Mouse (Mus musculus): ENCODE measurements around the gene Prps1.
A peak's percentile ranks its signal among the peaks of the same experiment; 100 is the strongest.
"Not testable (repeated sequence)": the region's sequence is repeated elsewhere in the genome, so short reads cannot be mapped to it uniquely, and the experiment has no call there.

Gene Prps1

GRCm38 (mm10) chrX:140456279-140456731 lies at the start of gene Prps1:
Prps1 (plus strand) TSS chrX:140456613.
- peak; percentile 74 to 80 for DNase-seq (ENCODE audit: low spot score in 2 of 2)

- DNase-seq (ENCODE audit: low spot score in 2 of 2) = no peak
Observed at GRCm38 (mm10) chrX:140407593-140407992, 48.8 kb upstream of the Prps1 start.

GRCm38 (mm10) chrX:140418467-140418866 lies 37.9 kb upstream of the Prps1 start:
- DNase-seq (ENCODE audit: low spot score in 2 of 2) = no peak

- DNase-seq (ENCODE audit: low spot score in 2 of 2) = no peak
Observed at GRCm38 (mm10) chrX:140427124-140427523, 29.3 kb upstream of the Prps1 start.

- DNase-seq (ENCODE audit: low spot score in 2 of 2) = no peak
Observed at GRCm38 (mm10) chrX:140428252-140428651, 28.2 kb upstream of the Prps1 start.

- no peak for DNase-seq (ENCODE audit: low spot score in 2 of 2)
Observed at GRCm38 (mm10) chrX:140429985-140430384, 26.4 kb upstream of the Prps1 start.

- no peak for DNase-seq (ENCODE audit: low spot score in 2 of 2)
Observed at GRCm38 (mm10) chrX:140430506-140430905, 25.9 kb upstream of the Prps1 start.

- no peak for DNase-seq (ENCODE audit: low spot score in 2 of 2)
Observed at GRCm38 (mm10) chrX:140431981-140432380, 24.4 kb upstream of the Prps1 start.

GRCm38 (mm10) chrX:140432786-140433185 lies 23.6 kb upstream of the Prps1 start:
- no peak for DNase-seq (ENCODE audit: low spot score in 2 of 2)

GRCm38 (mm10) chrX:140437906-140438305 lies 18.5 kb upstream of the Prps1 start:
- DNase-seq (ENCODE audit: low spot score in 2 of 2) = no peak

- DNase-seq (ENCODE audit: low spot score in 2 of 2) = no peak
Observed at GRCm38 (mm10) chrX:140445551-140445950, 10.9 kb upstream of the Prps1 start.

- DNase-seq (ENCODE audit: low spot score in 2 of 2) = no peak
Observed at GRCm38 (mm10) chrX:140450071-140450470, 6.3 kb upstream of the Prps1 start.

GRCm38 (mm10) chrX:140456751-140457491 lies 508 bp downstream of the Prps1 start:
- peak in 1 of 2 experiments; percentile 8 for DNase-seq (ENCODE audit: low spot score in 2 of 2)

- no peak for DNase-seq (ENCODE audit: low spot score in 2 of 2)
Observed at GRCm38 (mm10) chrX:140457502-140457901, 1.1 kb downstream of the Prps1 start.

- DNase-seq (ENCODE audit: low spot score in 2 of 2) = no peak
Observed at GRCm38 (mm10) chrX:140478231-140478630, 21.8 kb downstream of the Prps1 start.

GRCm38 (mm10) chrX:140479171-140479570 lies 22.8 kb downstream of the Prps1 start:
- peak in 1 of 2 experiments; percentile 23 for DNase-seq (ENCODE audit: low spot score in 2 of 2)

- no peak for DNase-seq (ENCODE audit: low spot score in 2 of 2)
Observed at GRCm38 (mm10) chrX:140489174-140489573, 32.8 kb downstream of the Prps1 start.

- no peak for DNase-seq (ENCODE audit: low spot score in 2 of 2)
Observed at GRCm38 (mm10) chrX:140490203-140490602, 33.8 kb downstream of the Prps1 start.

- peak in 1 of 2 experiments; percentile 42 for DNase-seq (ENCODE audit: low spot score in 2 of 2)
Observed at GRCm38 (mm10) chrX:140491884-140492571, 35.6 kb downstream of the Prps1 start.

- no peak for DNase-seq (ENCODE audit: low spot score in 2 of 2)
Observed at GRCm38 (mm10) chrX:140493527-140494029, 37.2 kb downstream of the Prps1 start.

- no peak for DNase-seq (ENCODE audit: low spot score in 2 of 2)
Observed at GRCm38 (mm10) chrX:140494170-140494569, 37.8 kb downstream of the Prps1 start.

- DNase-seq (ENCODE audit: low spot score in 2 of 2) = not testable (repeated sequence)
Observed at GRCm38 (mm10) chrX:140498431-140498830, 42.0 kb downstream of the Prps1 start.

GRCm38 (mm10) chrX:140500306-140500705 lies 43.9 kb downstream of the Prps1 start:
- DNase-seq (ENCODE audit: low spot score in 2 of 2) = no peak

Measured in urinary bladder, postnatal 36 days (tissue).